Mouse (Mus musculus): ENCODE results near the gene Pla2g12a.

DNA sequence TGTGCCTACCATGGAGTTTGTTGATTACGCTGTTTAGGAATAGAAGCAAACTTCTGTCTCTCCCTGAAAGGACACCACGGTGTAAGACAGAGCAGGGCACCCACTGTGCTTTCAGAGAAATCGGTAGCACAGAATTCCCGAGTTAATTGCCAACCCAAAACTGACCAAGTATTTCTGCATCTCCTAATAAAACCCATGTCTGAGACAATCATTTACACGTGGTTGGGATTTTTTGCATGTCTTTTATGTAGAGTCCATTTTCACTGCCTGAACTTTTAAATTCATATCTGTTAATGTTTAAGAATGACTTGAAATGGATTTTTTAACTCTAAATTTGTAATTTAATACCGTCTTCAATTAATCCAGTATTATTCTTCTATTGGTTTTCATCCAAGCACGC, 45.2 kb downstream of the Pla2g12a start:
- TF ChIP-seq CTCF (IDR thresholded peaks at IDR 0.05; ENCODE audit: borderline replicate concordance, control insufficient read depth, extremely low read depth, insufficient read depth, low read length, poor library complexity): no peak
- TF ChIP-seq POLR2A (IDR thresholded peaks at IDR 0.05; ENCODE audit: control insufficient read depth, extremely low read depth, insufficient read depth, low read length, poor library complexity): no peak
